Mouse (Mus musculus): ENCODE measurements around the gene Rimbp2. TPM values are rescaled to one million over a fixed set of nuclear protein-coding genes. Genes with fewer than 3 reads are reported as not detected.

The Rimbp2 gene
- polyA plus RNA-seq, 1 experiment from 2014 or later, result 4.1 TPM

GRCm38 (mm10) chr5:128845033-128845432, 108.3 kb downstream of the Rimbp2 start:
- Histone ChIP-seq H3K4me1 (replicated peaks; ENCODE audit: control insufficient read depth, insufficient read depth, low read length) (peaks cover 5% of the 10 kb centered on the region), H3K27me3 (replicated peaks; ENCODE audit: control insufficient read depth, insufficient read depth, low read length) (no peaks in the 10 kb centered on the region), H3K27ac (ENCODE audit: low read length) (no peak overlapping the region), H3K9ac (replicated peaks; ENCODE audit: low read depth, low read length) (no peak overlapping the region), H3K36me3 (ENCODE audit: control insufficient read depth, insufficient read depth) (no peaks in the 10 kb centered on the region), H3K4me3 (replicated peaks; ENCODE audit: low read length) (no peak overlapping the region), H3K9me3 (ENCODE audit: control insufficient read depth, low read length) (0 out of 2 replicates have a peak, but pooled peaks cover 2% of the 10 kb centered on the region), H3K4me2 (ENCODE audit: low read length) (no peak overlapping the region)
- no peak for ATAC-seq
- 55% methylated on average over 11 of the region's 11 CpGs for WGBS

GRCm38 (mm10) chr5:128843982-128844381, 109.3 kb downstream of the Rimbp2 start:
- WGBS, result 58% methylated on average over 2 of the region's 2 CpGs
- no peaks in the 10 kb centered on the region for H3K27me3 ChIP-seq (replicated peaks; ENCODE audit: control insufficient read depth, insufficient read depth, low read length)
- H3K4me3 ChIP-seq (replicated peaks; ENCODE audit: low read length), result no peak overlapping the region
- H3K4me1 ChIP-seq (replicated peaks; ENCODE audit: control insufficient read depth, insufficient read depth, low read length), result peaks cover 5% of the 10 kb centered on the region
- no peaks in the 10 kb centered on the region for H3K36me3 ChIP-seq (ENCODE audit: control insufficient read depth, insufficient read depth)
- no peak overlapping the region for H3K4me2 ChIP-seq (ENCODE audit: low read length)
- ATAC-seq, result no peak
- no peak overlapping the region for H3K27ac ChIP-seq (ENCODE audit: low read length)
- H3K9me3 ChIP-seq (ENCODE audit: control insufficient read depth, low read length), result 0 out of 2 replicates have a peak, but pooled peaks cover 2% of the 10 kb centered on the region
- H3K9ac ChIP-seq (replicated peaks; ENCODE audit: low read depth, low read length), result no peak overlapping the region

- no peak for ATAC-seq
- no peak overlapping the region for H3K9ac ChIP-seq (replicated peaks; ENCODE audit: low read depth, low read length)
- H3K27ac ChIP-seq (ENCODE audit: low read length), result no peak overlapping the region
- 0 out of 2 replicates have a peak, but pooled peaks cover 2% of the 10 kb centered on the region for H3K9me3 ChIP-seq (ENCODE audit: control insufficient read depth, low read length)
- peaks cover 5% of the 10 kb centered on the region for H3K4me1 ChIP-seq (replicated peaks; ENCODE audit: control insufficient read depth, insufficient read depth, low read length)
- 84% methylated on average over 4 of the region's 4 CpGs for WGBS
- no peaks in the 10 kb centered on the region for H3K27me3 ChIP-seq (replicated peaks; ENCODE audit: control insufficient read depth, insufficient read depth, low read length)
- H3K4me3 ChIP-seq (replicated peaks; ENCODE audit: low read length), result no peak overlapping the region
- H3K36me3 ChIP-seq (ENCODE audit: control insufficient read depth, insufficient read depth), result no peaks in the 10 kb centered on the region
- no peak overlapping the region for H3K4me2 ChIP-seq (ENCODE audit: low read length)
These were observed 111.7 kb downstream of the Rimbp2 start for GRCm38 (mm10) chr5:128841541-128841940.

- Histone ChIP-seq H3K9me3 (ENCODE audit: control insufficient read depth, low read length) (no peaks in the 10 kb centered on the region), H3K27ac (ENCODE audit: low read length) (no peak overlapping the region), H3K36me3 (ENCODE audit: control insufficient read depth, insufficient read depth) (no peaks in the 10 kb centered on the region), H3K4me1 (replicated peaks; ENCODE audit: control insufficient read depth, insufficient read depth, low read length) (no peaks in the 10 kb centered on the region), H3K27me3 (replicated peaks; ENCODE audit: control insufficient read depth, insufficient read depth, low read length) (no peaks in the 10 kb centered on the region), H3K9ac (replicated peaks; ENCODE audit: low read depth, low read length) (no peak overlapping the region), H3K4me2 (ENCODE audit: low read length) (no peak overlapping the region), H3K4me3 (replicated peaks; ENCODE audit: low read length) (no peak overlapping the region)
- no peak for ATAC-seq
- 92% methylated on average over 7 of the region's 7 CpGs for WGBS
These were observed 116.2 kb downstream of the Rimbp2 start for GRCm38 (mm10) chr5:128837045-128837444.

- Histone ChIP-seq H3K4me3 (replicated peaks; ENCODE audit: low read length) (no peak overlapping the region), H3K9me3 (ENCODE audit: control insufficient read depth, low read length) (no peaks in the 10 kb centered on the region), H3K36me3 (ENCODE audit: control insufficient read depth, insufficient read depth) (no peaks in the 10 kb centered on the region), H3K4me1 (replicated peaks; ENCODE audit: control insufficient read depth, insufficient read depth, low read length) (no peaks in the 10 kb centered on the region), H3K27ac (ENCODE audit: low read length) (no peak overlapping the region), H3K4me2 (ENCODE audit: low read length) (no peak overlapping the region), H3K9ac (replicated peaks; ENCODE audit: low read depth, low read length) (no peak overlapping the region), H3K27me3 (replicated peaks; ENCODE audit: control insufficient read depth, insufficient read depth, low read length) (no peaks in the 10 kb centered on the region)
- WGBS, result 56% methylated on average over 8 of the region's 8 CpGs
- no peak for ATAC-seq
These were observed 119.2 kb downstream of the Rimbp2 start for GRCm38 (mm10) chr5:128834126-128834525.

GRCm38 (mm10) chr5:128822843-128823242, 130.4 kb downstream of the Rimbp2 start:
- peaks cover 3% of the 10 kb centered on the region; the same call in 1 of the 2 replicates for H3K4me1 ChIP-seq (replicated peaks; ENCODE audit: control insufficient read depth, insufficient read depth, low read length)
- no peaks in the 10 kb centered on the region for H3K27me3 ChIP-seq (replicated peaks; ENCODE audit: control insufficient read depth, insufficient read depth, low read length)
- H3K9ac ChIP-seq (replicated peaks; ENCODE audit: low read depth, low read length), result no peak overlapping the region
- H3K4me3 ChIP-seq (replicated peaks; ENCODE audit: low read length), result no peak overlapping the region
- H3K36me3 ChIP-seq (ENCODE audit: control insufficient read depth, insufficient read depth), result no peaks in the 10 kb centered on the region
- no peak overlapping the region; the same call in 1 of the 2 replicates for H3K27ac ChIP-seq (ENCODE audit: low read length)
- no peak overlapping the region for H3K4me2 ChIP-seq (ENCODE audit: low read length)
- H3K9me3 ChIP-seq (ENCODE audit: control insufficient read depth, low read length), result no peaks in the 10 kb centered on the region
- no peak for ATAC-seq
- WGBS, result 79% methylated on average over 3 of the region's 3 CpGs

GRCm38 (mm10) chr5:128819638-128820285, 133.5 kb downstream of the Rimbp2 start:
- H3K9ac ChIP-seq (replicated peaks; ENCODE audit: low read depth, low read length), result no peak overlapping the region; the same call in 1 of the 2 replicates
- WGBS, result 47% methylated on average over 12 of the region's 12 CpGs
- no peak for ATAC-seq

GRCm38 (mm10) chr5:128815629-128816028, 137.7 kb downstream of the Rimbp2 start:
- no peaks in the 10 kb centered on the region for H3K27me3 ChIP-seq (replicated peaks; ENCODE audit: control insufficient read depth, insufficient read depth, low read length)
- no peak overlapping the region for H3K4me2 ChIP-seq (ENCODE audit: low read length)
- WGBS, result 16% methylated on average over 8 of the region's 8 CpGs
- H3K9ac ChIP-seq (replicated peaks; ENCODE audit: low read depth, low read length), result no peak overlapping the region
- H3K4me3 ChIP-seq (replicated peaks; ENCODE audit: low read length), result no peak overlapping the region
- peaks cover 22% of the 10 kb centered on the region for H3K4me1 ChIP-seq (replicated peaks; ENCODE audit: control insufficient read depth, insufficient read depth, low read length)
- no peaks in the 10 kb centered on the region for H3K9me3 ChIP-seq (ENCODE audit: control insufficient read depth, low read length)
- peak overlapping the region; percentile 37 for H3K27ac ChIP-seq (ENCODE audit: low read length)
- ATAC-seq, result peak; percentile 69
- no peaks in the 10 kb centered on the region for H3K36me3 ChIP-seq (ENCODE audit: control insufficient read depth, insufficient read depth)

More at GRCm38 (mm10) chr5:128819638-128820285, 133.5 kb downstream of the Rimbp2 start:
- Histone ChIP-seq H3K27me3 (replicated peaks; ENCODE audit: control insufficient read depth, insufficient read depth, low read length) (no peaks in the 10 kb centered on the region), H3K4me1 (replicated peaks; ENCODE audit: control insufficient read depth, insufficient read depth, low read length) (peaks cover 15% of the 10 kb centered on the region), H3K27ac (ENCODE audit: low read length) (no peak overlapping the region), H3K9me3 (ENCODE audit: control insufficient read depth, low read length) (no peaks in the 10 kb centered on the region), H3K4me2 (ENCODE audit: low read length) (no peak overlapping the region), H3K36me3 (ENCODE audit: control insufficient read depth, insufficient read depth) (no peaks in the 10 kb centered on the region), H3K4me3 (replicated peaks; ENCODE audit: low read length) (no peak overlapping the region)

GRCm38 (mm10) chr5:128815078-128815477, 138.2 kb downstream of the Rimbp2 start:
- peak; percentile 84 for ATAC-seq
- H3K4me3 ChIP-seq (replicated peaks; ENCODE audit: low read length), result no peak overlapping the region
- peak overlapping the region; percentile 37 for H3K27ac ChIP-seq (ENCODE audit: low read length)
- 16% methylated on average over 6 of the region's 6 CpGs for WGBS
- no peak overlapping the region for H3K4me2 ChIP-seq (ENCODE audit: low read length)
- no peaks in the 10 kb centered on the region for H3K27me3 ChIP-seq (replicated peaks; ENCODE audit: control insufficient read depth, insufficient read depth, low read length)
- H3K36me3 ChIP-seq (ENCODE audit: control insufficient read depth, insufficient read depth), result no peaks in the 10 kb centered on the region
- no peaks in the 10 kb centered on the region for H3K9me3 ChIP-seq (ENCODE audit: control insufficient read depth, low read length)
- no peak overlapping the region for H3K9ac ChIP-seq (replicated peaks; ENCODE audit: low read depth, low read length)
- H3K4me1 ChIP-seq (replicated peaks; ENCODE audit: control insufficient read depth, insufficient read depth, low read length), result peaks cover 28% of the 10 kb centered on the region
